Mouse (Mus musculus): ENCODE measurements at regions not wholly inside any gene's neighbourhood (a gene's known extent, or its start where the extent isn't known, plus 50 kb on each side); places are given as distances from the start of the nearest gene placed in this dataset.

DNA sequence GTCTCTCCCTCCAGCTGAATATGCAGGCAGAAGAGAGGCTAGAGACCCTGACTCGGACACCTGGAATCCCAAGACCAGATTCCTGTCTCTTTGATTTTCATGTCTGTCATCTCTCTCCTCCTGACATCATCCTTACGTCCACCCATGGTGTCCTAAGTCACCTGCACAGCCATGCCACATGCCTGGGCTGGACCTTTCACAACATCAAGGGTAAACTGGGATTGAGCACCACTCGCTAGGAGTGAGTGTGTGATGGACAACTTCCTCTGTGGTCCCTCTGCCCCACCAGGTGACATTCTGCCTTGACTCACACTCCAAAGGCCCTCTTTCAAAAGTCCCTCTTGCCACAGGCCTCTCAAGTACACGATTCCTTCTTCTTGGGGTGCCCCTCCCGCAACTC lies 244.1 kb downstream of the Bcl11b start:
- Histone ChIP-seq H3K36me3 (ENCODE audit: control insufficient read depth, insufficient read depth) (no peaks in the 10 kb centered on the region), H3K79me3 (ENCODE audit: low read depth) (no peaks in the 10 kb centered on the region), H3ac (ENCODE audit: control insufficient read depth, insufficient read length, low read depth) (no peak overlapping the region), H3K79me2 (ENCODE audit: control insufficient read depth, insufficient read depth) (no peaks in the 10 kb centered on the region), H3K27me3 (ENCODE audit: control insufficient read depth, insufficient read depth, insufficient read length) (no peaks in the 10 kb centered on the region), H3K4me3 (ENCODE audit: insufficient read depth, poor library complexity, severe bottlenecking) (no peak overlapping the region)
- TF ChIP-seq FOSL1 (IDR thresholded peaks at IDR 0.05; ENCODE audit: insufficient read depth, low read length, poor library complexity, severe bottlenecking) (no peak), MAX (IDR thresholded peaks at IDR 0.05) (no peak), MYOG (IDR thresholded peaks at IDR 0.05; ENCODE audit: control insufficient read depth, extremely low read depth, insufficient read length) (no peak), CTCF (IDR thresholded peaks at IDR 0.05; ENCODE audit: control insufficient read depth, insufficient read depth, insufficient read length) (no peak), MYOD1 (IDR thresholded peaks at IDR 0.05; ENCODE audit: control insufficient read depth, insufficient read length, low read depth) (no peak)

DNA sequence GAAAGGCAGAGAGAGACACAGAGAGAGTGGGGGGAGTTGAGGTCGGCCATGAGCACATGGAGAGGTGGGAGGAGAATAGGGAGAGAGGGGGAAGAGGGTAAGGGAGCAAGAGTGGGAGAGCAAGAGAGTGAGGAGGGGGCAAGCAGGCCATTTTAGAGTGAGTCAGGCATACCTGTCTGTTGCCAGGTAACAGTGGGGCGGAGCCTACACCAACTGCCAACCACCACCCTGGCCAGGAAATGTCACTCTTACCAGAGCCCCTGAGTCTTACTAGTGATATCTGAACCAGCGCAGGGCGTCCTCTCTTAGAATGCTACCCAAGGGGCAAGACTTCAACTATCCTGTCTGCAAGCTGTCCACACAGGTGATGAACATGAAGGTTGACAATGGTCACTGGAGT lies 243.5 kb downstream of the Bcl11b start:
- Histone ChIP-seq H3K27me3 (ENCODE audit: control insufficient read depth, insufficient read depth, insufficient read length) (no peaks in the 10 kb centered on the region), H3K79me2 (ENCODE audit: control insufficient read depth, insufficient read depth) (no peaks in the 10 kb centered on the region), H3K79me3 (ENCODE audit: low read depth) (no peaks in the 10 kb centered on the region), H3K4me3 (ENCODE audit: insufficient read depth, poor library complexity, severe bottlenecking) (no peak overlapping the region), H3K36me3 (ENCODE audit: control insufficient read depth, insufficient read depth) (no peaks in the 10 kb centered on the region), H3ac (ENCODE audit: control insufficient read depth, insufficient read length, low read depth) (no peak overlapping the region)
- TF ChIP-seq CTCF (IDR thresholded peaks at IDR 0.05; ENCODE audit: control insufficient read depth, insufficient read depth, insufficient read length) (no peak), MYOD1 (IDR thresholded peaks at IDR 0.05; ENCODE audit: control insufficient read depth, insufficient read length, low read depth) (no peak), FOSL1 (IDR thresholded peaks at IDR 0.05; ENCODE audit: insufficient read depth, low read length, poor library complexity, severe bottlenecking) (no peak), USF1 (IDR thresholded peaks at IDR 0.05; ENCODE audit: low read depth) (no peak), MYOG (IDR thresholded peaks at IDR 0.05; ENCODE audit: control insufficient read depth, extremely low read depth, insufficient read length) (no peak), MAX (IDR thresholded peaks at IDR 0.05) (no peak), CEBPB (IDR thresholded peaks at IDR 0.05; ENCODE audit: low read depth) (no peak)

DNA sequence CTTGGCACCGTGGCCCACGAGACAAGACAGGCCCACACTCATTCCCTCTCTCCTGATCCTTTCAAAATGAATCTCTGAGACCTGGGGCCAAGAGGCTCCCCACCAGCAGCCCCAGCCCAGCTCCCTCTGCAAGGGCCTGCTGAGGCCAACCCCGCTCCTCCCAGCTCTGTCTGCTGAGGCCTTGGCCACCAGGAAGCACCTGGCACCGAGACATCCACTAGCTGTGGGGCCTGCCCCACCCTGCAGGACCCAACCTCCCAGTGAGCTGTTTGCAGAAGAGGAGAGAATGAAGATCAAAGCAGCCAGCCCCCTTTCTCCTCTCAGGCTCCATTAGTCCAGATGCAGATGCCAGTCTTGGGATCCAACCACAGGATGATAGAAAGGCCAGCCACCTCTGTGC lies 241.3 kb downstream of the Bcl11b start:
- Histone ChIP-seq H3K27me3 (ENCODE audit: control insufficient read depth, insufficient read depth, insufficient read length) (no peaks in the 10 kb centered on the region), H3K79me2 (ENCODE audit: control insufficient read depth, insufficient read depth) (no peaks in the 10 kb centered on the region), H3ac (ENCODE audit: control insufficient read depth, insufficient read length, low read depth) (no peak overlapping the region), H3K79me3 (ENCODE audit: low read depth) (no peaks in the 10 kb centered on the region), H3K36me3 (ENCODE audit: control insufficient read depth, insufficient read depth) (no peaks in the 10 kb centered on the region), H3K4me3 (ENCODE audit: insufficient read depth, poor library complexity, severe bottlenecking) (no peak overlapping the region)
- TF ChIP-seq FOSL1 (IDR thresholded peaks at IDR 0.05; ENCODE audit: insufficient read depth, low read length, poor library complexity, severe bottlenecking) (no peak), CEBPB (IDR thresholded peaks at IDR 0.05; ENCODE audit: low read depth) (no peak), MYOG (IDR thresholded peaks at IDR 0.05; ENCODE audit: control insufficient read depth, extremely low read depth, insufficient read length) (no peak), CTCF (IDR thresholded peaks at IDR 0.05; ENCODE audit: control insufficient read depth, insufficient read depth, insufficient read length) (no peak), MAX (IDR thresholded peaks at IDR 0.05) (no peak), MYOD1 (IDR thresholded peaks at IDR 0.05; ENCODE audit: control insufficient read depth, insufficient read length, low read depth) (no peak), USF1 (IDR thresholded peaks at IDR 0.05; ENCODE audit: low read depth) (no peak)

DNA sequence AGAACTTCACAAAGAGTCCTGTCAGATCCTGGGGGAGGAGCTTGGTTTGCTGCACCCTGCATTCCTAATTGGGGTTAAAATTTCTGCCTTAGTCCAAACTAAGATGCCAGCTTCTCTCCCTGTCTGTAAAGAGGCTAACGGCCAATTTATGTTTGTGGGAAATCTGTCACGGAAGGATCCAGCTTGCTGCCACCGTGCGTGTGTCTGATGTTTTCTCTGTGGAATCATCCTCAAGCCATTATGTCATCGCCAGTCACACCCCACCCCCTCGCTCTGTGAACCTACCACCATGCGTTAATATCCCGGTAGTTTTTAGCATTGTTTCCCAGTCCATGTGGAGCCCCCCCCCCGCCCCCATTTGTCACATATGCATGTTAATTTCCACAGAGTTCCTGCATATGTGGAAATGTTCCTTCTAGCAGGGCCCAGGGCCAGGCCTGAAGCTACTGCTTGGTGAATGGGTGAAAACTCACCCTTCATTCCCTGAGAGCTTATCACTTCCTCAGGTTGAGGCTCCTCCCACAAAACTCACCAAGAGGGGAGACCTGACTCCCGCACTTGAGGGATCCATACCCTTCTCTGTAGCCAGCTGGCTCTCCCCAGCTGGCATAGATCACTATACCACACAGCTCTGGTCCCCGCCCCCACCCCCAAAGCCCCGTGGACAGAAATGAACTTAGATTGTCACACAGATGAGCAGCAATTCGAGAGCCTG lies 233.4 kb downstream of the Bcl11b start:
- Histone ChIP-seq H3K79me3 (ENCODE audit: low read depth) (no peaks in the 10 kb centered on the region), H3K36me3 (ENCODE audit: control insufficient read depth, insufficient read depth) (no peaks in the 10 kb centered on the region), H3K4me3 (ENCODE audit: insufficient read depth, poor library complexity, severe bottlenecking) (no peak overlapping the region), H3K79me2 (ENCODE audit: control insufficient read depth, insufficient read depth) (no peaks in the 10 kb centered on the region), H3ac (ENCODE audit: control insufficient read depth, insufficient read length, low read depth) (no peak overlapping the region), H3K27me3 (ENCODE audit: control insufficient read depth, insufficient read depth, insufficient read length) (no peaks in the 10 kb centered on the region)
- TF ChIP-seq CTCF (IDR thresholded peaks at IDR 0.05; ENCODE audit: control insufficient read depth, insufficient read depth, insufficient read length) (no peak), CEBPB (IDR thresholded peaks at IDR 0.05; ENCODE audit: low read depth) (no peak), FOSL1 (IDR thresholded peaks at IDR 0.05; ENCODE audit: insufficient read depth, low read length, poor library complexity, severe bottlenecking) (no peak), USF1 (IDR thresholded peaks at IDR 0.05; ENCODE audit: low read depth) (no peak), MYOG (IDR thresholded peaks at IDR 0.05; ENCODE audit: control insufficient read depth, extremely low read depth, insufficient read length) (no peak), MAX (IDR thresholded peaks at IDR 0.05) (no peak)

DNA sequence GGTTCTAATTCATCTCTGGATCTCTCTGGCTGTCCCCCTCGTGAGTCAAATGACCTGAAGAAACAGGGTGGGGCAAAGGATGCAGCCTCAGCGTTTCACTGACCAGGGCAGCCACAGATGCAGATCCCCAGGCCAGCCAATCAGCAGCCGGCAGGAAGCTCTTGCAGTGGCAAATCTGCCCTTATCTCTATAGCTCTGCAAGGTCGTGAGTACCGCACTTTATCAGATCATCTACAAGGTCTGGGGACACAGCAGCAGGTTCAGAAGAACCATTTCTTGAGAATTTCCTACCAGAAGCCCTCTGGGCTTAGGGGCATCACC lies 232.9 kb downstream of the Bcl11b start:
- H3K36me3 ChIP-seq (ENCODE audit: control insufficient read depth, insufficient read depth) = no peaks in the 10 kb centered on the region
- H3K79me2 ChIP-seq (ENCODE audit: control insufficient read depth, insufficient read depth) = no peaks in the 10 kb centered on the region
- H3K79me3 ChIP-seq (ENCODE audit: low read depth) = no peaks in the 10 kb centered on the region
- H3K27me3 ChIP-seq (ENCODE audit: control insufficient read depth, insufficient read depth, insufficient read length) = no peaks in the 10 kb centered on the region
- TF ChIP-seq MAX (IDR thresholded peaks at IDR 0.05) = no peak
- TF ChIP-seq MYOG (IDR thresholded peaks at IDR 0.05; ENCODE audit: control insufficient read depth, extremely low read depth, insufficient read length) = no peak
- TF ChIP-seq CTCF (IDR thresholded peaks at IDR 0.05; ENCODE audit: control insufficient read depth, insufficient read depth, insufficient read length) = no peak
- no peak for TF ChIP-seq FOSL1 (IDR thresholded peaks at IDR 0.05; ENCODE audit: insufficient read depth, low read length, poor library complexity, severe bottlenecking)
- no peak for TF ChIP-seq CEBPB (IDR thresholded peaks at IDR 0.05; ENCODE audit: low read depth)
- no peak for TF ChIP-seq USF1 (IDR thresholded peaks at IDR 0.05; ENCODE audit: low read depth)
- TF ChIP-seq MYOD1 (IDR thresholded peaks at IDR 0.05; ENCODE audit: control insufficient read depth, insufficient read length, low read depth) = no peak
- H3ac ChIP-seq (ENCODE audit: control insufficient read depth, insufficient read length, low read depth) = no peak overlapping the region
- no peak overlapping the region for H3K4me3 ChIP-seq (ENCODE audit: insufficient read depth, poor library complexity, severe bottlenecking)

DNA sequence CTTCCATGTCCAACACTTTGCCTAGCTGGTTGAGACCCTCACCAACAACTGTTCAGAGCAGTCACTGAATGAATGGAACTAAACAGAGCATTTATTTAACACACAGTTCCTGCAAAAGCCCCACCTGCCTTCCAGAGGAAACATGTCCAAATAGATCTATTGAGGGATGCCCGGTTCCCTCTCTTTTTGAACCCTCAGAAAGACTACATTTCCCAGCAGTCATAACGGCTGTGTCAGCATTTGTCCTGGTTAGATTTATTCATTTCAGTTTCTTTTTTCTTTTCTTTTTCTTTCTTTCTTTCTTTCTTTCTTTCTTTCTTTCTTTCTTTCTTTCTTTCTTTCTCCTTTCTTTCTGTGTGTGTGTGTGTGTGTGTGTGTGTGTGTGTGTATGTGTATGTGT lies 232.1 kb downstream of the Bcl11b start:
- no peak overlapping the region for H3ac ChIP-seq (ENCODE audit: control insufficient read depth, insufficient read length, low read depth)
- H3K27me3 ChIP-seq (ENCODE audit: control insufficient read depth, insufficient read depth, insufficient read length) = no peaks in the 10 kb centered on the region
- no peaks in the 10 kb centered on the region for H3K79me2 ChIP-seq (ENCODE audit: control insufficient read depth, insufficient read depth)
- TF ChIP-seq USF1 (IDR thresholded peaks at IDR 0.05; ENCODE audit: low read depth) (no peak), CEBPB (IDR thresholded peaks at IDR 0.05; ENCODE audit: low read depth) (no peak), MYOD1 (IDR thresholded peaks at IDR 0.05; ENCODE audit: control insufficient read depth, insufficient read length, low read depth) (no peak), FOSL1 (IDR thresholded peaks at IDR 0.05; ENCODE audit: insufficient read depth, low read length, poor library complexity, severe bottlenecking) (no peak), MYOG (IDR thresholded peaks at IDR 0.05; ENCODE audit: control insufficient read depth, extremely low read depth, insufficient read length) (no peak), CTCF (IDR thresholded peaks at IDR 0.05; ENCODE audit: control insufficient read depth, insufficient read depth, insufficient read length) (no peak), MAX (IDR thresholded peaks at IDR 0.05) (no peak)
- H3K4me3 ChIP-seq (ENCODE audit: insufficient read depth, poor library complexity, severe bottlenecking) = no peak overlapping the region
- no peaks in the 10 kb centered on the region for H3K79me3 ChIP-seq (ENCODE audit: low read depth)
- H3K36me3 ChIP-seq (ENCODE audit: control insufficient read depth, insufficient read depth) = no peaks in the 10 kb centered on the region
